Comparison of ENCODE assay signal across 29 mouse cellular contexts in genomic region chr17:87448881-87449280, GRCm38 (mm10). TPM values are rescaled to one million over a fixed set of nuclear protein-coding genes. Genes with fewer than 3 reads are reported as not detected.
"Had no signal": no experiment of that assay in that cellular context is flagged by ENCODE, and none has a peak within 500 bp of the region (broad histone marks: within the 10 kb centered on the region; RNA-seq: fewer than 3 reads in every experiment).

No protein-coding gene starts in this region.

- H3K36me3 ChIP-seq: limb, embryonic 13.5 days; midbrain, embryonic 12.5 days; neural tube, embryonic 13.5 days had no signal

- H3K27ac ChIP-seq: kidney, postnatal 0 days; limb, embryonic 10.5 days; limb, embryonic 13.5 days; macrophage; midbrain, embryonic 12.5 days; stomach, postnatal 0 days had no signal

- H3K4me2 ChIP-seq: limb, embryonic 13.5 days; lung, embryonic 14.5 days; midbrain, embryonic 12.5 days; neural tube, embryonic 13.5 days had no signal

- H3K9me3 ChIP-seq: limb, embryonic 10.5 days; limb, embryonic 13.5 days; midbrain, embryonic 12.5 days; neural tube, embryonic 13.5 days had no signal

- H3K4me3 ChIP-seq: layer of hippocampus, adult 2 months; limb, embryonic 10.5 days; limb, embryonic 13.5 days; midbrain, embryonic 12.5 days; myocyte; neural tube, embryonic 13.5 days had no signal

- DNase-seq: kidney, adult 2 months; kidney, postnatal 25 days; layer of hippocampus, adult 9-11 months; lung, embryonic 14.5 days; thymus, adult 2 months; thymus, postnatal 14 days; thymus, postnatal 4 days had no signal

- H3K9ac ChIP-seq: limb, embryonic 13.5 days; lung, embryonic 14.5 days; midbrain, embryonic 12.5 days; neural tube, embryonic 13.5 days had no signal

- ATAC-seq: intestine, postnatal 0 days; lung, postnatal 0 days; midbrain, embryonic 16.5 days had no signal

- H3K27me3 ChIP-seq: limb, embryonic 13.5 days; neural tube, embryonic 13.5 days had no signal

RNA-seq across cellular contexts. Expression of gene Stpg4, which starts 21.3 kb away (rescaled TPM):
- total RNA-seq: layer of hippocampus, adult 2 months; layer of hippocampus, postnatal 25 days; left cerebral cortex, adult 18-20 months; liver, adult 2 months; megakaryocyte, adult 5-6 weeks; monocyte, adult 5-6 weeks; neutrophil, adult 5-6 weeks had no signal
- polyA plus RNA-seq: intestine, postnatal 0 days; kidney, adult 2 months; kidney, embryonic 14.5 days; kidney, postnatal 0 days; large intestine, adult 2 months; limb, embryonic 10.5 days; limb, embryonic 13.5 days; liver, adult 2 months; lung, embryonic 14.5 days; lung, postnatal 0 days; macrophage; midbrain, embryonic 12.5 days; midbrain, embryonic 16.5 days; myocyte; small intestine, adult 2 months; stomach, embryonic 14.5 days; stomach, postnatal 0 days had no signal
